Mouse (Mus musculus) T-helper 17 cell (primary cell): Measurements from ENCODE around the gene Crtc3.

ENCODE experiments used
- in situ Hi-C, 2 experiments: fragments of 300-600 bp; cut with MboI, MseI; formaldehyde crosslinking; loops; 1 replicate in 1 of 2; 2 replicates in 1 of 2; pipeline ENCODE4 v1.15.1; 2025; ENCODE audit warnings: high pct_unique_total_duplicates in 2 of 2

Crtc3 gene

DNA sequence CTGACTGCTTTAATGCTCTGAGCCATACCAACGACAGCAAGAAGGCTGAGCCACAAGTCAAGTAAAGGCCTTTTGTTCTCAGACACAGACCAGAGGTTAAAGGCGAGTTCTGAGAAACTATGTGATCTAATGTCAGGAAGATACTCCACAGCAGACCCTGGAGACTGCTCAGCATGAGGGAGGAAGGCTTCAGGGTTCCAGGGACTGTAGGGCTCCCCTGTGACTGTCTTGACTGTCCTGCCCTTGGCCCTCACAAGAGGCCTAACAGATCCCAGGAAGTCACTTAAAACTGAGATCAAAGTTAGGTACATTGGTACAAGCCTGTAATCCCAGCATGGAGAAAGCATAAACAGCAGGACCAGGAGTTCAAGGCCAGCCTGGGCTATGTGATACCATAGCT lies 81.2 kb downstream of the Crtc3 start:
- in situ Hi-C loops = no loop called here

- in situ Hi-C loops = no loop called here
Measured at GRCm38 (mm10) chr7:80606435-80606834, 82.2 kb downstream of the Crtc3 start.

DNA sequence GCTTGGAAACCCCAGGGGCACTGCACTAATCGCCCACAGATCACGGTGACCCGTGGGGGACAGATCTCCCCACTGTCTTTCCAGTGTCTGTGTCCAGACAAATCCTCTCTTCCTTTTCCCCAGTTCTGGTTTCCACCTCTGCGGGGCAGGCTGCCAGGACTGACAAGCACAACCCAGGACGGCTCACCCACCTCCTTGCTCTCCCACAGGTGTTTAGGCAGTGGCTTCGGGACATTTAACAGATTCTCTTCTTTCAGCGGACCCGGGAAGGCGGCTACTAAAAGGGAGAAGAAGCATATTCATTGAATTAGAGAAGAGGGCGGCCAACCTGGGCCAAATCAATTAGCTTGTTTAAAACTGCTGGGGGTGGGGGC lies 83.1 kb downstream of the Crtc3 start:
- in situ Hi-C loops = no loop called here

GRCm38 (mm10) chr7:80604908-80605556 lies 83.6 kb downstream of the Crtc3 start:
- in situ Hi-C loops = no loop called here

- in situ Hi-C loops = no loop called here
Measured at GRCm38 (mm10) chr7:80602574-80602973, 86.1 kb downstream of the Crtc3 start.

GRCm38 (mm10) chr7:80598436-80598985 lies 90.2 kb downstream of the Crtc3 start:
- in situ Hi-C loops = loop anchor here in 1 of 2 experiments (5.0 kb wide), 2 partner anchors 39 to 104 kb away; no protein-coding TSS in a partner anchor

- in situ Hi-C loops = loop anchor here in 1 of 2 experiments (5.0 kb wide), 2 partner anchors 39 to 104 kb away; no protein-coding TSS in a partner anchor
Measured at GRCm38 (mm10) chr7:80597900-80598299, 90.8 kb downstream of the Crtc3 start.

GRCm38 (mm10) chr7:80589054-80589746 lies 99.5 kb downstream of the Crtc3 start:
- in situ Hi-C loops = loop anchor here in 1 of 2 experiments (5.0 kb wide), 1 partner anchor 202 kb away; the partner anchor contains the start of gene Fes

- in situ Hi-C loops = loop anchor here in 1 of 2 experiments (5.0 kb wide), 1 partner anchor 200 kb away; the partner anchor contains the start of gene Fes
Measured at GRCm38 (mm10) chr7:80587684-80588083, 101.0 kb downstream of the Crtc3 start.

- in situ Hi-C loops = loop anchor here in 1 of 2 experiments (5.0 kb wide), 1 partner anchor 200 kb away; the partner anchor contains the start of gene Fes
Measured at GRCm38 (mm10) chr7:80586681-80587660, 101.7 kb downstream of the Crtc3 start.

DNA sequence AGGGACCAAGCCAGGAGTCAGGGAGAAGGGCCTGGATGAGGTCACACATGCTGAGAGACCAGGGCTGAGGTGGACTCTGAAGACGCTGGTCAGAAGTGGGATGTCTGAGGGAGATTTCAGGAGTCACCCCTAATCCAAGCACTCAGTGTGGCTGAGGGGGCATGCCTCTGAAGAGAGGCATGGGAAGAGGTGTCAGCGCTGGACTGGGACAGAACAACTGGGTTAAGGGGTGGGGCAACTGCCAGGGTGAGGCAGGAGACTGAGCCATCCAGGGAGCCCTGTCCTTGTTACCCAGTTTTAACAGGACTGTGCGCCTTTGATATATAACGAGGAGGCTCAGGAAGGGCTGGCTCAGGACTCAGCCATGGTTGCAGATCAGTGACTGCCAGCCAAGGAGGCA lies 102.5 kb downstream of the Crtc3 start:
- in situ Hi-C loops = loop anchor here in 1 of 2 experiments (5.0 kb wide), 1 partner anchor 199 kb away; the partner anchor contains the start of gene Fes

- in situ Hi-C loops = loop anchor here in 1 of 2 experiments (5.0 kb wide), 1 partner anchor 198 kb away; the partner anchor contains the start of gene Fes
Measured at GRCm38 (mm10) chr7:80585380-80585779, 103.3 kb downstream of the Crtc3 start.

DNA sequence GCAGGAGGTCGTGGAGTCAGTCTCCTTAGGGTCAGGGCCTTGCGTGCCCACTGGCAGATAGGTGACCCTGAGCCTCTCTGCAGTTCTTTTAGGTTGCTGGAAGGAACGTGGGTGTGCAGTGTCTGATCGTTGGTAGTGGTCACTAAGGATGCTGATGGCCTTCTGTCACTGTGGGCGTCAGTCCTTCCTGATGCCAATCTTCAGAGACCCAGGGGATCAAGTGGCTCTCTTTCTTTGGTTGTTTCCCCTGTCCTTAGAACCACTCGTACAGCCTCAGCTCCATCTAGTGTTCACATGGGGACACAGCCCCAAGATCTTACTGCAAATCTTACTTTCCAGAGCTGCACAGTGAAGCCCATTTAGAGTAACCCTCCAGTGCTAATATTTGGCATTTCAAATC lies 104.7 kb downstream of the Crtc3 start:
- in situ Hi-C loops = no loop called here

DNA sequence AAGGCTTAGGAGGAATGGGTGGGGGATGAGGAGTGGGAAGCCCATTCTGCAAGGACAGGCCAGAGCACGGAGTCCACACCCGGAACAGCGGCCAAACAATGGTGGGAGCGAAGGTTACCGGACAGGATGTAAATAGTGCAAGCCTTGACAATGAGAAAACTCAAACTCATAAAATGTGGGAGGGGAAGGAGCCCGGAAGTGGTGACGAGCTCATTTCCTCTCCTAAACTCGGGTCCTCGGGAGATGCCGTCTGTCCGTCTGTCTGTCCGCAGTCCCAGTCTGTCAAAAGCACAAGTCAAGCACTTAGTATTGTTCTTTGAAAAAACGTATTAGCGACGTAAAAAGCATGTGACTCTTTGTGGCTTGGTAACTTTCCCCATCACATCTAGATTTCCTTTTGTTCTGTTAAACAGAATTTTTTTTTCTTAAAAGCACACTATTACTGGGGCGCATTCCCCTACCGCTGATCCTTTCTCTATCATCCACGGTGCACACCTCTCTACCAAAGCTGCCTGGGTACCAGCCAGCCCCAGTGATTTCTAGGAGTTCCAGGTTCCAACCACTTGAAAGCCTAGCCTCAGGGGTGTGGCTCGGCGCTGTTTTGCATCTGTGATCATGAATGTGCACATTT lies 105.7 kb downstream of the Crtc3 start:
- in situ Hi-C loops = no loop called here

DNA sequence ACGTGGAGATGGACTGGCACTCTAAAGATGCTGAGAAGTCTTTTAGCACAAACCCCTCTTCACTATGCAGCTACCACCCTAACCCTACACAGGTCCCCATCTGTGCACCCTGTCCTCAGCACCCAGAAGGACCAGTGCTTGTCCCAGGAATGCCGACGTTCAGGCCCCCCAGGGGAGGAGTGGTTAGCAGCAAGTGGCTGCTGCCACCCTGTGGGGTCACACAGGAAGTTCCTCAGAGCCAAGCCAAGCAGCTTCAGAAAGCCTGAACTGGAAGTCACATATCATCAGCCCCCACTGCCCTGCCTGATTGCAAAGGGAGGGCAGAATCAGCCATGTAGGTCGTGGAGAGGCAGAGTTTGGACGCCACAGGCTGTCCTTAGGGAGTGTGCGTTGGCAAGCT lies 108.3 kb downstream of the Crtc3 start:
- in situ Hi-C loops = no loop called here

DNA sequence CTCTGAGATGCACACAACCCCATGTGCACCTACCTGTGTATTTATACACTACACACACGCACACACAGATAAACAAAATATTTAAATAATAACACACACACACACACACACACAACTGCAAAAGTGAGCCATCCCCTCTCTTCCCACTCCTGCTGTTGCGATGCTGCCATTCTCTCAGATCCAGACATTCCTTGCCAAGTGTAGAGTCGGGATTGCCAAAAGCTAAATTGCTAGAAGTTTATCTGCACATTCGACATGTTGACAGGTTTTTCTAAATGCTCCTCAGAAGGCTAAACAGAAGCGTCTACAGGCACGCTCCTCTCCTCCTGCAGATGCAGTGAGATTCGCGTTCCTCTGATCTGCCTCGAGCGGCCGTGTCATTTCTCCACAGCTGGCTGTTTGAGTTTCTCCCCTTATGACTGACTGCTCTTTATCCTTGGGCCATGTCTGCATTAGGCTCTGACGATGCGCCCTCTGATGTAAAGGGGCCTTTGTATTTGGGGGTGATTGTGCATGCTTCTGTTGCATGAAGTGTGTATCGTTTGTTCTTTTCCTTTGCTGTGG lies 111.2 kb downstream of the Crtc3 start:
- in situ Hi-C loops = no loop called here

DNA sequence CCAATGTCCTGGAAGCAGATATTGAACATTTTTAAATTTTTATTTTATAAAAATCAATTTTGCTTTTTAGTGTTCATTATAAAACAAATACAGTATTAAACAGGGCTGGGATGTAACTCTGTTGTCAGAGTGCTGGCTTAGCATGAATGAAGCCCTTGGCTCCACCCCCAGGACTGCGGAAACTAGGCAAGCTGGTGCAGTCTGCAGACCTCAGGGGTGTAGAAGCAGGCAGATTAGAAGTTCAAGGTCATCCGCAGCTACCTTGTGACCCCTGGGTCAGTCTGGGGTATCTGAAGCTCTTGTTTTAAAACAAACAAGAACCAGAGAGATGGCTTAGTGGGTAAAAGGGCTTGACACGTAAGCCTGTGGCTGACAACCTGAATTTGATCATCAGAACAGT lies 112.1 kb downstream of the Crtc3 start:
- in situ Hi-C loops = no loop called here

DNA sequence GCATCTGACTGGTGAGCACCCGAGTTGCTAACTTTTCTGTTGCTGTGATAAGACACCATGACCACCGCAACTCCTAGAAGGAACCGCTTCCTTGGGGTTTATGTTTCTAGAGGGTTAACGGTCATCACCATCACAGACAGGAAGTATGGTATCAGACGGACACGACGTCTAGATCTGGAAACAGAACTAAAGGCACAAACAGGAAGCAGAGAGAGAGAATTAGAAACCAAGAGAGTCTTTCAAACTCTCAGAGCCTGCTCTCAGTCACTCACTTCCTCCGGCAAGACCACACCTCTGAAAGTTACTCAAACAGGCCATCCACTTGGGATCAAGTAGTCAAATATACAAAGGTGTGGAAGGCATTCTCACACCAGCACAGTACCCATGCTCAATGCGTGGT lies 112.9 kb downstream of the Crtc3 start:
- in situ Hi-C loops = no loop called here

DNA sequence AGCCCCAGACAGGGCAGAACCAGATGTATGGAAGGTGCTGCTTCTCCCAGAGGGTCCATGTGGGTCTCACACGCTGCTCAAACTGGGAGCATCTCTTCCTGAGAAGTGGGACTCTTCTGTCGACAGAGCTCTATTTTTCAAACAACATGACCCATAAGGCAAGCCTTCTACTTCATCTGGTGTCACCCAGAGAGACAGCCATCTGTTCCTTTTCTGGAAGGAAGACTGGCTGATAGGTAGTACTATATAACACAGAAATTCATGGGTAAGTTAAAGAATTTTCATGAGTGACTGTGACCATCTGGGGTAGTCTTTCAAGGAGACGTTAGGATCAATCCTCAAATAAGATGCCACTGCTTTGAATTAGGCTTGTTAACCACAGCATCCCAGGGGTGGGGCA lies 115.6 kb downstream of the Crtc3 start:
- in situ Hi-C loops = no loop called here

GRCm38 (mm10) chr7:80567982-80568381 lies 120.7 kb downstream of the Crtc3 start:
- in situ Hi-C loops = no loop called here
